Mouse (Mus musculus) gastrocnemius, adult 2 months (tissue): ENCODE results near the gene Chst8. TPM values are rescaled to one million over a fixed set of nuclear protein-coding genes. Genes with fewer than 3 reads are reported as not detected.

Source experiments
- DNase-seq: peaks from one replicate; pipeline ENCODE4 v3.0.0; 2022
- H3K27ac ChIP-seq: fragments of 200-600 bp; 2 replicates; pipeline ENCODE4 v1.8.1; 2022; ENCODE audit warnings: mild to moderate bottlenecking
- H3K4me3 ChIP-seq: fragments of 200-600 bp; 2 replicates; pipeline ENCODE4 v1.8.1; 2022; ENCODE audit warnings: mild to moderate bottlenecking, moderate library complexity
- CTCF ChIP-seq: fragments of 200-600 bp; IDR thresholded peaks from 2 replicates; pipeline ENCODE4 v1.8.1; 2022; ENCODE audit warnings: antibody characterized with exemption, mild to moderate bottlenecking, moderate library complexity
- intact Hi-C: fragments of 180-260 bp; cut with DNase I; formaldehyde crosslinking; loops from one replicate; pipeline ENCODE4 v1.15.1; 2025
- total RNA-seq, 2 experiments: library from RNA; stranded (reverse); gene quantifications; 2 replicates each; pipeline ENCODE4 v1.2.3; 2021

The Chst8 gene
- total RNA-seq, 2 experiments from 2014 or later: 0.75 TPM; not detected in 1

DNA sequence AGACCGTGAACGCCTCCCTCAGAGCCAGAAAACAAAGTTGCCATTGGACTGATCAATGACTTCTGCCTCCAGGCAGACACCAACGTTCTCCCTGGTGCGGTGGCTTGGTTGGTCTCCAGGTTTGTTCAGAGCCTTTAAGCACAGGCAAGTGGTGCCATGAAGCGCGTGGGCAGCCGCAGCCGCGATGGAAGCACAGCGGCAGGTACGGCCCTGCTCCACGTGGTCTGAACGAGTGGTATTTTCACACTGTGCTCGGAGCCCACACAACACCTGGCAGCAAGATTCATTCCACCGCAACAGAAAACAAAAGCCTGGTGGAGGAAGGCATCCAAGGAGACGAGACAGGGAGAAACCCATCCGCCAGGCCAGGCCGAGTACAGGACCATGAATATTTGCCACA, 7.3 kb upstream of the Chst8 start:
- DNase-seq: no peak
- intact Hi-C loops: loop anchor here (10.0 kb wide), 1 partner anchor 675 kb away; no protein-coding TSS in a partner anchor
- Histone ChIP-seq H3K27ac (no peak overlapping the region), H3K4me3 (no peak overlapping the region)
- TF ChIP-seq CTCF: no peak

- no peak for DNase-seq
- TF ChIP-seq CTCF: no peak
- no peak overlapping the region for H3K27ac ChIP-seq
- intact Hi-C loops: loop anchor here (10.0 kb wide), 1 partner anchor 674 kb away; no protein-coding TSS in a partner anchor
- H3K4me3 ChIP-seq: no peak overlapping the region
These were observed 6.1 kb upstream of the Chst8 start for GRCm38 (mm10) chr7:34818660-34819059.

- TF ChIP-seq CTCF: no peak
- Histone ChIP-seq H3K27ac (no peak overlapping the region), H3K4me3 (no peak overlapping the region)
- no peak for DNase-seq
- intact Hi-C loops: loop anchor here (10.0 kb wide), 1 partner anchor 672 kb away; no protein-coding TSS in a partner anchor
These were observed 4.5 kb upstream of the Chst8 start for GRCm38 (mm10) chr7:34816981-34817380.

DNA sequence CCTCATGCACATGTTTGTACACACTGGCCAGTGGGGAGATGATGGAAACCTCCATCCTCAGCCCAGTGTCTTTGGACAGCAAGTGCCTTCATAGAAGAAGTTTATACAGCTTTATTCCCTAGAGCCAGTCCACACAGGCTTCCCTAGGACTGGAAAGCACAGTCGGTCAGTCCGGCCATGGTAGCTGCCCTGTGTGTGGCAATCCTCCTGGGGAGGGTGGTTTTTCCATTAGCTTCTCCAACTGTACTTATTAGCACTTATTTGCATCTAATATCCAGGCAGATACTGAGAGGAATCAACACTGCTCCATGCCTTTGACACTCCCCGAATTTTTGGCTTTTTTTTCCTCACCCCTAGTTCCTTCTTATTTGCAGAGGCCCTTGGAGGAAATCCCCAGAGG, 2.3 kb upstream of the Chst8 start:
- no peak for DNase-seq
- no peak for TF ChIP-seq CTCF
- Histone ChIP-seq H3K27ac (no peak overlapping the region), H3K4me3 (no peak overlapping the region)
- intact Hi-C loops: loop anchor here (10.0 kb wide), 1 partner anchor 670 kb away; no protein-coding TSS in a partner anchor

DNA sequence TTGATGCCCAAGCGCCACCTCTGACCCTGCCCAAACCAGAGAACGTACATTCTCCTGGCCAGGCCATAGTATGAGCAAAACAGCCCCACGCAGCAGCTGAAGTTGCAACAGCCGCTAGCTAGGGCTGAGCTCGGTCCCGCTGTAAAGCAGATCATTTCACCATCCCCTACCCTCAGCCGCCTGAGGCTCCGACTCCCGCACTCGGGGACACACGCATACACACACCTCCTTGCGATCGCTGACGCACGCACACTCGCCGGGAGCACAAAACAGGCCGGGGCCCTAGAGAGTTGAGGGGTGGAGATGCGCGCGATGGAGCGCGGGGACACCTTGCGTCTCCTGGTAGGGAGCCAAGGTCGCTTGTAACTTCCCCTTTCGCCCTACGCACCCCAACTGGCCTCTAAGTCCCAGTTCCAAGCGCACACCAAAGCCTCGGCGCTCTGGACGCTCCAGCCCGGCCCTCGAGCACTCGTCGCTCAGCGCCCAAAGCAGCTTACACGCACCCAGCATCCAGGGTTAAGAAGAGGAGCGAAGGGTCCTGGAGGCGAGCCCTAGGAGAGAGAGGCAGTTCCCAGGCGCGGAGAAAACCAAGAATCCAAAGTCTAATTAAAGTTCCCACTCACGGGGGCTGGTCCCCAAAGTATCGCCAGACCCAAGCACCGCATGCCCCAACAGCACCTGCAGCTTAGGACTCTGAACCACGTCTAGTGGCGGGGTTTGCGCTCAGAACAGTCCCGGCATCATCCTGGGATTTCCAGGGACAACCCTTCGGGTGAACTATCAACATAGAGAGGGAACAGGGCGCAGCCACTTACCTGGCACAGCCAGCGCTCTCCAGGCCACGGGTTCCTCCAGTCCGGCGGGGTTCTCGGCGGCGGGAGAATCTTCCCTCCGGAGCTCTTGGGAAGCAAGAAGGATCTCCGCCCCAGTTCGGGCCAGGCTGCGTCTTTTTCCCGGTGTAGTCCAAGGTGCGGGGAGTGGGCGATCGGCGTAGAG, 682 bp downstream of the Chst8 start:
- peak overlapping the region; percentile 86 for H3K27ac ChIP-seq
- peak; percentile 35 for DNase-seq
- H3K4me3 ChIP-seq: peak overlapping the region; percentile 77
- intact Hi-C loops: loop anchor here (10.0 kb wide), 1 partner anchor 667 kb away; no protein-coding TSS in a partner anchor
- TF ChIP-seq CTCF: no peak

GRCm38 (mm10) chr7:34811060-34811459, 1.5 kb downstream of the Chst8 start:
- intact Hi-C loops: loop anchor here (10.0 kb wide), 1 partner anchor 666 kb away; no protein-coding TSS in a partner anchor
- no peak for TF ChIP-seq CTCF
- no peak overlapping the region for H3K27ac ChIP-seq
- H3K4me3 ChIP-seq: peak overlapping the region; percentile 77
- DNase-seq: no peak

GRCm38 (mm10) chr7:34806307-34806706, 6.2 kb downstream of the Chst8 start:
- intact Hi-C loops: no loop called here
- peak; percentile 85 for DNase-seq
- Histone ChIP-seq H3K27ac (no peak overlapping the region; the same call in 1 of the 2 replicates), H3K4me3 (no peak overlapping the region)
- TF ChIP-seq CTCF: no peak

- Histone ChIP-seq H3K4me3 (no peak overlapping the region), H3K27ac (no peak overlapping the region)
- DNase-seq: no peak
- no peak for TF ChIP-seq CTCF
- intact Hi-C loops: no loop called here
These were observed 6.8 kb downstream of the Chst8 start for GRCm38 (mm10) chr7:34805691-34806205.

DNA sequence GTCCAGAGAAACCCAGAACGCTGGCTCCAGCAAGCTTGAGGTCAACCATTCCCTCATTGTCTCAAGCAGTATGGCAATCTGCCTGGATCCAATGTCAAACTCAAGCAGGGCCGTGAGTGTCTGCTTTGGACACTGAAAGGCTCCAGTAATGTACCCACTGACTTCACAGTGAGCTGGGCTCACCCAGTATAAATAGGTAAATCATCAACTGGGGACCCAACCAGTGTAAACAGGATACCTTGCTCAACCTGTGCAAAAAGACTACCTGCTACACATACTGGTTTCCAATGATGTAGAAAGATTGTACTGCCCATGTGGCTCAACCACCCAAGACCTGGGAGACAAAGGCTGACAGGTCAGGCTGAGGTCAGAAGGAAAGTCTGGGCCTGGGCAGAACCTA, 7.5 kb downstream of the Chst8 start:
- intact Hi-C loops: no loop called here
- no peak for TF ChIP-seq CTCF

GRCm38 (mm10) chr7:34799950-34800511, 12.5 kb downstream of the Chst8 start:
- Histone ChIP-seq H3K4me3 (no peak overlapping the region), H3K27ac (no peak overlapping the region)
- no peak for TF ChIP-seq CTCF
- DNase-seq: no peak
- intact Hi-C loops: no loop called here

More for the DNA sequence above, 7.5 kb downstream of the Chst8 start:
- no peak for DNase-seq
- Histone ChIP-seq H3K4me3 (no peak overlapping the region), H3K27ac (no peak overlapping the region)

- intact Hi-C loops: no loop called here
- Histone ChIP-seq H3K4me3 (no peak overlapping the region), H3K27ac (no peak overlapping the region)
- TF ChIP-seq CTCF: no peak
- no peak for DNase-seq
These were observed 13.1 kb downstream of the Chst8 start for GRCm38 (mm10) chr7:34799404-34799771.

DNA sequence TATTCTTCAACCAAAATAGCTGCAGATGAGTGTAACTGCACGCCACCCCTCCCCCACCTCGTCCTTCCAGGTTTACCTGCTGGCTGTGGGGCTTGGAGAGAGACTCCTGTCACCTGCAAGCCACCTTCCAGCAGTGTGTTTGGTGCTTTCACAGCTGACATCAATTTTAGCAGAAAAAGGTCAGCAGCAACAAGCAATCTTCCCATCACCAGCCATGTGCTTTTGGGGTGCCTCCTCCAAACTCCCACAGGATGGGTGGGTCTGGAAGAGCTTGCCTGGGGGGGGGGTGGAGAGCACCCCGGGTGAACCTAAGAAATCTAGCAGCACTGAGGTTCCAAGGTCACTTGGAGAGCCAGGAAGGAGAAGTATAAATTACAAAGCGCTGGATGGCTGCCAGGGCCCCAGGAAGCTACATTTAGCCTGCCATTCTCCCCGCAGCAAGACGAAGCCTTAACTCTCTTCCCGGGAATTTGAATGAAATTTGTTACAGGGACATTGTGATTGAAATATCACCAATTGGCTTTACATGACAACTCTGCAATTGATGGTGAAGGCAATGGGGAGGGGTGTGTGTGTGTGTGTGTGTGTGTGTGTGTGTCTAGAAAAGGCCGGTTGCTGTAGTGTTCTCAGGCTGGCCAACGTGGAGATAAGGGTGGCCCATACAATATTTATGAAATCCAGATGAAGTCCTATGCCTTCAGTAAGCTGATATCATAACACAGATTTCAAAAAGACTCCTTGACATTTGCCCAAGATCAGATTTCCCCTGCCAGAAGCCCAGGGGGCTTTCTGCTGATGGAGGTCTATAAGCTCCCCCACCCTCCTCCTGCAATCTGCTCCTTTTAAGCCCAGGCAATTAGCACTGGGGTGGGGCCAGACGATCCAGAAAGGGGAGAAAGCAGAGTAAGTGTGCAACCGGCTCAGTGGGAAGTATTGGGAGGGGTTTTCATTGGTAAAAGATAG, 13.8 kb downstream of the Chst8 start:
- intact Hi-C loops: no loop called here
- Histone ChIP-seq H3K27ac (no peak overlapping the region), H3K4me3 (no peak overlapping the region)
- peak; percentile 44 for DNase-seq
- no peak for TF ChIP-seq CTCF
